In the genomic region with DNA sequence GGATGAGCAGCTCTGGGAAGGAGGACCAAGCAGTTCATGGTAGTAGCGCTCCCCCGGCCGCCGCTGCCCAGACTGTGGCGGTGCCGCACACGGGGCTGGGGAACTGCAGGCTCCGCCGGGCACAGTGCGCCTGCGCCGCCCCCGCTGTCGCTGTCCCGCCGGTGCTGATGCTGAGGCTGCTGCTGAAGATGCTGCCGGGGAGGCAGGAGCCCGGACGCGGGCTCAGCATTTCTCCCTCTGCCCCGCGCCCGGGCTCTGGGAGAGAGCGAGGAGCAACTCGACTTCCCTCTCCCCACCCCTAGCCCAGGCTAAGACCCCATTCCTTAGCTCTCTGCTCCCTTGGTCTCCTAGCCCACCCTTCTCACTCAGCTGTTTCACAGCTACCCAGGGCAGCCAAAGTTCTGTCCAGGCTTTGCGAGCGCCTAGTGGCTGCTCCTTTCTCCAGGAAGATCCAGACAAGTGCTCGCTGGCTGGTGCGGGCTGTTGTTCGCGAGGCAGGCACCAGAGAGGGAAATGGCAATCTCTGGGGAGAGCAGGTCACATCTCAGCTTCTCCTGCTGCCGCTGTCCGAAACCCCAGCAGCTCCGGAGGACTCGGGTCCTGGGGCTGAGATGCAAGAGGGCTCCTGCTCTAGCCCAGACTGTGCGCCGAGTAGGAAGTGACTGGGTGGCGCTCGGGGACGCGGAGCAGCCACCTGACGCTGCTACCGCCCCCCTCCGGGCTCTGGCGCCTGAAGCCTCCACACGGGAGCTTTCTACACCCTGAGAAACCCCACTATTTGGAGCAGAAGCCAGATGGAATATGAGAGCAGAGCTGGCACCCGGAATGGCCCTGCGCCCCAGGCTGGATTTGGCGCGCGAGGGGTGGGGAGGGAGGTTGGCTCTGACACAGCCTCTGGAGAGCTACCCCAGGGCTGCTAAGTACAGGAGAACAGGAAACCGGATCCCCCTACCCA, we compare ENCODE assay signal across 7 mouse cellular contexts. TPM values are rescaled to one million over a fixed set of nuclear protein-coding genes. Genes with fewer than 3 reads are reported as not detected.
A peak's percentile ranks its signal among the peaks of the same experiment; 100 is the strongest.
DNase-seq lines count a peak whose midpoint lies in the region; ATAC-seq and TF ChIP-seq lines count a peak whose summit lies in the region.

A gene (minus strand): TSS at position 642 of the 955 bp plus-strand sequence.

- H3K4me2 ChIP-seq in midbrain, embryonic 14.5 days (ENCODE audit: low read length) = peak within 1 kb of the TSS; percentile 98

- no peak for TF ChIP-seq CTCF in cortical plate, adult 2 months (IDR thresholded peaks at IDR 0.05; ENCODE audit: extremely low read depth, insufficient read depth, low read length)

- H3K27me3 ChIP-seq in midbrain, embryonic 14.5 days (ENCODE audit: control insufficient read depth, insufficient read depth, low read length) = no peaks in the 10 kb centered on the region

- no peaks in the 10 kb centered on the region for H3K9me3 ChIP-seq in midbrain, embryonic 14.5 days (ENCODE audit: control insufficient read depth, low read length)

- H3K27ac ChIP-seq in cortical plate, adult 2 months (ENCODE audit: insufficient read depth, low read length) = peak within 1 kb of the TSS; percentile 92
- peak within 1 kb of the TSS; percentile 78 for H3K27ac ChIP-seq in midbrain, embryonic 14.5 days (replicated peaks; ENCODE audit: low read depth, low read length)

- no peaks in the 10 kb centered on the region for H3K4me1 ChIP-seq in cortical plate, adult 2 months (ENCODE audit: control insufficient read depth, insufficient read depth, low read length)
- peaks cover 7% of the 10 kb centered on the region for H3K4me1 ChIP-seq in midbrain, embryonic 14.5 days (ENCODE audit: control insufficient read depth, insufficient read depth, low read length)

- peak within 1 kb of the TSS; percentile 83 for H3K4me3 ChIP-seq in cortical plate, adult 2 months (ENCODE audit: insufficient read depth, low read length)
- peak within 1 kb of the TSS; percentile 68 for H3K4me3 ChIP-seq in midbrain, embryonic 14.5 days (replicated peaks; ENCODE audit: low read depth, low read length)

- peak; percentile 92 for ATAC-seq in midbrain, embryonic 14.5 days (ENCODE audit: low FRiP score, low TSS enrichment)

- peak; percentile 73; the same call in 1 of the 2 replicates for TF ChIP-seq POLR2A in cortical plate, adult 2 months (IDR thresholded peaks at IDR 0.05; ENCODE audit: extremely low read depth, insufficient read depth, low read length)

- DNase-seq in thymus, postnatal 4 days = peak; percentile 28
- DNase-seq in thymus, postnatal 25 days = no peak
- DNase-seq in gastrocnemius, postnatal 14 days = peak; percentile 26
- DNase-seq in layer of hippocampus, postnatal 10 days (ENCODE audit: low spot score in 2 of 2) = peak; percentile 61 to 67
- DNase-seq in midbrain, embryonic 14.5 days = peak; percentile 90
- DNase-seq in yolk sac, embryonic 10.5 days (ENCODE audit: low spot score) = peak; percentile 13

- H3K36me3 ChIP-seq in midbrain, embryonic 14.5 days (ENCODE audit: control insufficient read depth, insufficient read depth, low read length) = no peaks in the 10 kb centered on the region

- intact Hi-C loops in gastrocnemius, postnatal 14 days (cut with DNase I; ENCODE audit: low total_unique reads) = loop anchor here (10.0 kb wide), 1 partner anchor 208 kb away; no protein-coding TSS in a partner anchor

- peak within 1 kb of the TSS; percentile 72 for H3K9ac ChIP-seq in midbrain, embryonic 14.5 days (replicated peaks; ENCODE audit: low read length)

- WGBS in midbrain, embryonic 14.5 days = under 1% methylated on average over 51 of the region's 52 CpGs

RNA-seq across cellular contexts. Expression of the gene that starts here (rescaled TPM):
- polyA plus RNA-seq in cortical plate, adult 2 months (2012; rRNA removed) = 10.0 and 11.5 TPM in 2 replicates
- total RNA-seq in gastrocnemius, postnatal 14 days (2021) = under 1 TPM; 0.04 to 0.08 TPM
- total RNA-seq in layer of hippocampus, postnatal 10 days (2021) = 1 to 10 TPM; 7.0 to 8.0 TPM
- 2.5 and 2.9 TPM in 2 replicates for polyA plus RNA-seq in midbrain, embryonic 14.5 days (2014; fragmentation: Nextera tagmentation; extraction: Ambion mirVana)

Comparison
In these comparisons a context has a peak if more than half of its experiments do, and no peak if none do; other contexts are left out.
1. RNA of the gene that starts here (total RNA-seq): 7.0 to 8.0 TPM in layer of hippocampus, postnatal 10 days; 0.04 to 0.08 TPM in gastrocnemius, postnatal 14 days; every median in the first group is over 4 times any median in the second.
2. Peak in DNase-seq in gastrocnemius, postnatal 14 days; RNA of the gene not detected or under 1 TPM.